Comparison of ENCODE assay signal across 8 mouse cellular contexts in genomic region chr5:64289202-64290060, GRCm38 (mm10).
A peak's percentile ranks its signal among the peaks of the same experiment; 100 is the strongest.
DNase-seq lines count a peak whose midpoint lies in the region; TF ChIP-seq lines count a peak whose summit lies in the region.

No protein-coding gene starts in this region.

- no peak overlapping the region for H3K4me3 ChIP-seq in gastrocnemius, adult 2 months
- H3K4me3 ChIP-seq in left cerebral cortex, adult 2 months: no peak overlapping the region
- no peak overlapping the region for H3K4me3 ChIP-seq in macrophage (ENCODE audit: inconsistent target)

- intact Hi-C loops in gastrocnemius, adult 2 months (cut with DNase I): loop anchor here (5.0 to 10.0 kb wide), 6 partner anchors 78 to 575 kb away; no protein-coding TSS in a partner anchor
- intact Hi-C loops in left cerebral cortex, adult 2 months (cut with DNase I): loop anchor here (2.0 to 10.0 kb wide), 5 partner anchors 93 to 675 kb away; partner anchors contain the start of gene Tlr6

- 54% methylated on average over 5 of the region's 5 CpGs for WGBS in macrophage (ENCODE audit: missing documents)

- TF ChIP-seq CTCF in gastrocnemius, adult 2 months (IDR thresholded peaks at IDR 0.05): peak; percentile 94
- TF ChIP-seq CTCF in left cerebral cortex, adult 2 months (IDR thresholded peaks at IDR 0.05): peak; percentile 94

- H3K36me3 ChIP-seq in macrophage (ENCODE audit: inconsistent target): peaks cover 50% of the 10 kb centered on the region

- peak; percentile 100 for DNase-seq in adipocyte (ENCODE audit: low spot score)
- peak; percentile 64 to 73 for DNase-seq in cerebellum, postnatal 36 days
- DNase-seq in gastrocnemius, adult 2 months: peak; percentile 90
- peak; percentile 30 for DNase-seq in hindlimb bud, embryonic 11.5 days (ENCODE audit: extremely low spot score, low read depth, low spot score)
- DNase-seq in left cerebral cortex, adult 2 months (ENCODE audit: extremely low spot score in 1 of 2, low spot score in 2 of 2): peak; percentile 79 to 80
- peak; percentile 89 to 91 for DNase-seq in right cerebral cortex, postnatal 10 days (ENCODE audit: low spot score in 2 of 2)
- peak; percentile 59 for DNase-seq in yolk sac, embryonic 10.5 days (ENCODE audit: low spot score)

- H3K79me2 ChIP-seq in macrophage (ENCODE audit: inconsistent target): no peaks in the 10 kb centered on the region

- H3K27ac ChIP-seq in gastrocnemius, adult 2 months: peak overlapping the region; percentile 73
- peak overlapping the region; percentile 58 for H3K27ac ChIP-seq in left cerebral cortex, adult 2 months
- peak overlapping the region; percentile 73 for H3K27ac ChIP-seq in macrophage

Comparison
In these comparisons a context has a peak if more than half of its experiments do, and no peak if none do; other contexts are left out.
1. DNase-seq: peak in every context shown above with its lines; median percentile 100 in adipocyte; 90 in gastrocnemius, adult 2 months; 90 in right cerebral cortex, postnatal 10 days; 80 in left cerebral cortex, adult 2 months; 68 in cerebellum, postnatal 36 days; 59 in yolk sac, embryonic 10.5 days; 30 in hindlimb bud, embryonic 11.5 days.